Mouse (Mus musculus) neural tube, embryonic 11.5 days (tissue): ENCODE data around the gene Srcin1. TPM values are rescaled to one million over a fixed set of nuclear protein-coding genes. Genes with fewer than 3 reads are reported as not detected.

ENCODE experiments used
- ATAC-seq: fragments of 200-750 bp; cut with Nextera tagmentation; 2 replicates; pipeline ENCODE4 v1.8.0; 2017; ENCODE audit warnings: moderate number of reproducible peaks, mild to moderate bottlenecking, moderate TSS enrichment, moderate library complexity; ENCODE audit not compliant: insufficient read depth, low FRiP score, low TSS enrichment
- DNase-seq: peaks from one replicate; pipeline ENCODE4 v3.0.0-alpha.2; 2015; ENCODE audit warnings: low spot score
- H3K27ac ChIP-seq: fragments of 300-500 bp; sonication (generic); 2 replicates; pipeline ENCODE4 v1.5.1; 2014; ENCODE audit warnings: low read depth, mild to moderate bottlenecking, low read length
- H3K27me3 ChIP-seq: fragments of 300-500 bp; sonication (generic); 2 replicates; pipeline ENCODE4 v1.6.1; 2014; ENCODE audit warnings: mild to moderate bottlenecking, low read length, mixed read lengths; ENCODE audit not compliant: control insufficient read depth, insufficient read depth
- H3K36me3 ChIP-seq: fragments of 300-500 bp; sonication (generic); 2 replicates; pipeline ENCODE4 v1.6.1; 2014; ENCODE audit warnings: mild to moderate bottlenecking, low read length, moderate library complexity, mixed read lengths; ENCODE audit not compliant: control insufficient read depth, insufficient read depth
- H3K4me1 ChIP-seq: fragments of 300-500 bp; sonication (generic); 2 replicates; pipeline ENCODE4 v1.6.1; 2014; ENCODE audit warnings: low read length, mixed read lengths; ENCODE audit not compliant: control insufficient read depth, insufficient read depth
- H3K4me2 ChIP-seq: fragments of 300-500 bp; sonication (generic); 2 replicates; pipeline ENCODE4 v1.6.1; 2014; ENCODE audit warnings: low read depth, mild to moderate bottlenecking, moderate library complexity
- H3K4me3 ChIP-seq: fragments of 300-500 bp; sonication (generic); 2 replicates; pipeline ENCODE4 v1.5.1; 2014; ENCODE audit warnings: low read depth, low read length
- H3K9ac ChIP-seq: fragments of 300-500 bp; sonication (generic); 2 replicates; pipeline ENCODE4 v1.6.1; 2014; ENCODE audit warnings: mild to moderate bottlenecking, low read length
- H3K9me3 ChIP-seq: fragments of 300-500 bp; sonication (generic); 2 replicates; pipeline ENCODE4 v1.6.1; 2016; ENCODE audit warnings: low read length; ENCODE audit not compliant: control insufficient read depth
- WGBS: fragments of 180-500 bp; shearing (Covaris S2); extraction: QIAGEN DNeasy Blood & Tissue Kit; methylation state at CpG from one replicate; pipeline ENCODE4 v1.1.7; 2014; 5-methylcytosine and 5-hydroxymethylcytosine counted together
- polyA plus RNA-seq: library from polyadenylated mRNA; unstranded; fragments of >200 nt; fragmentation: Nextera tagmentation; extraction: Ambion mirVana; gene quantifications from 2 replicates; pipeline ENCODE4 v1.2.1, GENCODE M21; 2014

The Srcin1 gene
- polyA plus RNA-seq, result 2.5 and 2.6 TPM in 2 replicates

DNA sequence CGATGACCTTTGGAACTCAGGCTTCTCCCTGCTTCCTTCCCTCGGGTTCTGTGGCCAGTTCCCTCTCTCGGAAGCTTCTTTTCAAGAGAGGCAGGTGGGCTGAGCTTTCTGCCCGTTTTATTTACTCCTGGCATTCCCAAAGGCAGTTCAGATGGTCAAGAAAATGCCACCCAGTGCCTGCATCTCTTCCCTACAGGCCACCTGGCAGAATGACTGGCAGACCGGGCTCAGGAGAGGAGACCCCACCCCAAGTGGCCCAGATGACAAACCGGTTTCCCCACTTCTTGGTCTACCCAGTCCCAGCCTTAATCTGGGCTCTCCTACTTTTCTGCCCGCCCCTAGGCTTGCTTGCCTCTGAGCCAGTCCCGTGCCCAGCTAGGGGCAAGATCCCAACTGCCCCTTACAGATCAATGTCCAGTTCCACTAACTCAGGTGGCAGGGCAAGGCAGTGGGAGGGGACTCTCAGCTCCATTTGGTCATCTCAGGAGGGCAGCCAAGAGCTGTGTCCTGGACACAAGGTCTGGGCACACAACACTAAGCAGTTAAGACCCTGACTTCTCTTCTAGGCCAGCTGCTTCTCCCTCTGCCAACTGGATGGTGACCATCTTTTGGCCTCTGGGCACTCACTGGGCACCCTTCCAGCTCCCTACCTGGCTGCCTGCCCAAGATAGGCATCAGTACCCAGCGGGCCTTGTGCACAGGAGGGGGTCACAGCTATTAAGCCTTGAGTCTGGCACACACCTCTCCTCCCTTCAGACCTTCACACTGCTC is at the start of gene Srcin1:
TSS of gene Srcin1 (minus strand) at position 51 of the 771 bp plus-strand sequence.
- peak within 1 kb of the TSS; percentile 92 for H3K4me2 ChIP-seq
- peak within 1 kb of the TSS; percentile 92 for H3K27ac ChIP-seq
- ATAC-seq (no peak), DNase-seq (no peak)
- H3K9me3 ChIP-seq, result no peaks in the 10 kb centered on the region
- H3K27me3 ChIP-seq, result peaks cover 33% of the 10 kb centered on the region
- peaks cover 24% of the 10 kb centered on the region for H3K4me1 ChIP-seq
- H3K9ac ChIP-seq, result peak within 1 kb of the TSS; percentile 93
- no peaks in the 10 kb centered on the region for H3K36me3 ChIP-seq
- H3K4me3 ChIP-seq, result peak within 1 kb of the TSS; percentile 79
- WGBS, result 33% methylated on average over 9 of the region's 9 CpGs

DNA sequence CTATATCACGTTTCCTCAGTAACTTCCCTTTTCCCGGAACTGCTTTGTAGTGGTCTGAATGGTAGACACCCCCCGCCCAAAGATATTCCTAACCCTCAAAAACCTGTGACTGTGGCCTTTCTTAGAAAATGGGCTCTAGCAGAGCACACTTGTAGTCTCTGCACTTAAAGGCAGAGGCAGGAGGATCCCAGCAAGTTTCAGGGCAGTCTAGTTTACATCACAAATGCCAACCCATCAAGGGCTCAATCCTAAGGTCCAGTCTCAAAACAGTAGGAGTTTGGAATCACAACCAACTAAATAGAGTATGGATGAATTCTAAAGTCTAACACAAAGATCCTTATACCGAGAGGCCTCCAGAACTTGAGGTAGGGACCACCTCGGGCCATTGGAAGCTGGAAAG is 49.6 kb upstream of the Srcin1 start:
- 73% methylated on average over 5 of the region's 5 CpGs for WGBS

GRCm38 (mm10) chr11:97623166-97623565 is 47.2 kb upstream of the Srcin1 start:
- DNase-seq (no peak), ATAC-seq (no peak)
- Histone ChIP-seq H3K9ac (no peak overlapping the region), H3K4me3 (no peak overlapping the region), H3K36me3 (no peaks in the 10 kb centered on the region), H3K4me2 (no peak overlapping the region), H3K27me3 (peaks cover 15% of the 10 kb centered on the region), H3K4me1 (peaks cover 18% of the 10 kb centered on the region), H3K9me3 (no peaks in the 10 kb centered on the region), H3K27ac (no peak overlapping the region)
- whole genome bisulfite sequencing, result 68% methylated on average over 9 of the region's 9 CpGs

More for the DNA sequence above, 49.6 kb upstream of the Srcin1 start:
- peaks cover 23% of the 10 kb centered on the region for H3K4me1 ChIP-seq
- no peak overlapping the region for H3K4me2 ChIP-seq
- H3K9me3 ChIP-seq, result no peaks in the 10 kb centered on the region
- no peak overlapping the region for H3K27ac ChIP-seq
- peaks cover 31% of the 10 kb centered on the region for H3K27me3 ChIP-seq
- no peak overlapping the region for H3K4me3 ChIP-seq
- no peak for ATAC-seq
- no peak for DNase-seq
- H3K9ac ChIP-seq, result no peak overlapping the region
- no peaks in the 10 kb centered on the region for H3K36me3 ChIP-seq

GRCm38 (mm10) chr11:97622440-97622839 is 46.5 kb upstream of the Srcin1 start:
- no peak overlapping the region for H3K27ac ChIP-seq
- H3K27me3 ChIP-seq, result peaks cover 7% of the 10 kb centered on the region
- H3K4me1 ChIP-seq, result peaks cover 11% of the 10 kb centered on the region
- no peak for ATAC-seq
- 2% methylated on average over 6 of the region's 6 CpGs for WGBS
- H3K4me3 ChIP-seq, result no peak overlapping the region
- peak; percentile 81 for DNase-seq
- no peaks in the 10 kb centered on the region for H3K9me3 ChIP-seq
- no peak overlapping the region for H3K4me2 ChIP-seq
- H3K36me3 ChIP-seq, result no peaks in the 10 kb centered on the region
- H3K9ac ChIP-seq, result no peak overlapping the region

DNA sequence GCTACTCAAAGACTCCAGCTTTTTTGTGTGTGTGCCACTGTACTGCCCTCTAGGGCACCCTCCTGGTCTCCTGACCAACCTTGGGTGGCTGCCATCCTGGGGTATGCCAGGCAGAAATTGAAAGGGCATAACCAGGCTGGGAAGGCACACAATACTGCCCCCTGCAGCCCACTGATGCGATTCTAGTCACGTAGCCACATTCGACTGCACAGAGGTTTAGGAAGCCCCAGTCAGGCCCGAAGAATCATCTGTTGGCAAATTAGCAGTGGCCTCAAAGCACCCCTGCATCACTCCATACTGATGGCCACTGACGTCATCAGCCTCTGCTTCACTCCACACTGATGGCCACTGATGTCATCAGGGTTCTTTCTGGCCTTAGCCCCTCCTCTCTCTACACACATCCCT is 43.4 kb upstream of the Srcin1 start:
- no peaks in the 10 kb centered on the region for H3K4me1 ChIP-seq
- no peaks in the 10 kb centered on the region for H3K9me3 ChIP-seq
- no peak overlapping the region for H3K9ac ChIP-seq
- ATAC-seq, result no peak
- no peaks in the 10 kb centered on the region for H3K27me3 ChIP-seq
- 57% methylated on average over 5 of the region's 5 CpGs for WGBS
- H3K4me2 ChIP-seq, result no peak overlapping the region
- H3K4me3 ChIP-seq, result no peak overlapping the region
- peak; percentile 44 for DNase-seq
- H3K27ac ChIP-seq, result no peak overlapping the region
- no peaks in the 10 kb centered on the region for H3K36me3 ChIP-seq

DNA sequence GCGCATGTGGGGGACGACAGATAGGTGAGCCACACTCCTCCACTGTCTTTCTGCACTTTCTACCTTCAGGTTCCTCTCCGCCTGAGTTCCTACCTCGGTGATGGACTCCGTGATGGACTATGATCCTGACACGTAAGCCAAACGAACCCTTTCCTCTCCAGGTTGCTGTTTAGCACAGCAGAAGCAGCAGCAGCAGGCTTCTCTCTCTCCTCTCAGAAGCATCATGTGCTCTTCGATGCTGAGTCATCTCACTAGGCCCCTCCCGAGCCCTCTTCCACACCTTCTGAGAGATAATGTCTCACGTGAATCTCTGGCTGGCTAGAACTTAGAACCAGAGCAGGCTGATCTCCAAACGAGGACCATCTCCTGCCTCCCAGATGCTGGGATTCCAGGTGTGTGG is 42.4 kb upstream of the Srcin1 start:
- 50% methylated on average over 11 of the region's 11 CpGs for WGBS
- Histone ChIP-seq H3K27me3 (no peaks in the 10 kb centered on the region), H3K36me3 (no peaks in the 10 kb centered on the region)

GRCm38 (mm10) chr11:97615276-97615675 is 39.3 kb upstream of the Srcin1 start:
- WGBS, result 78% methylated on average over 4 of the region's 4 CpGs
- Histone ChIP-seq H3K9me3 (no peaks in the 10 kb centered on the region), H3K27ac (no peak overlapping the region), H3K27me3 (no peaks in the 10 kb centered on the region), H3K4me1 (no peaks in the 10 kb centered on the region), H3K4me3 (no peak overlapping the region), H3K9ac (no peak overlapping the region), H3K4me2 (no peak overlapping the region), H3K36me3 (no peaks in the 10 kb centered on the region)
- no peak for ATAC-seq
- DNase-seq, result no peak

More for the DNA sequence above, 42.4 kb upstream of the Srcin1 start:
- Histone ChIP-seq H3K4me2 (no peak overlapping the region), H3K27ac (no peak overlapping the region), H3K4me3 (no peak overlapping the region), H3K9ac (no peak overlapping the region), H3K4me1 (no peaks in the 10 kb centered on the region), H3K9me3 (no peaks in the 10 kb centered on the region)
- no peak for ATAC-seq
- DNase-seq, result peak; percentile 1

DNA sequence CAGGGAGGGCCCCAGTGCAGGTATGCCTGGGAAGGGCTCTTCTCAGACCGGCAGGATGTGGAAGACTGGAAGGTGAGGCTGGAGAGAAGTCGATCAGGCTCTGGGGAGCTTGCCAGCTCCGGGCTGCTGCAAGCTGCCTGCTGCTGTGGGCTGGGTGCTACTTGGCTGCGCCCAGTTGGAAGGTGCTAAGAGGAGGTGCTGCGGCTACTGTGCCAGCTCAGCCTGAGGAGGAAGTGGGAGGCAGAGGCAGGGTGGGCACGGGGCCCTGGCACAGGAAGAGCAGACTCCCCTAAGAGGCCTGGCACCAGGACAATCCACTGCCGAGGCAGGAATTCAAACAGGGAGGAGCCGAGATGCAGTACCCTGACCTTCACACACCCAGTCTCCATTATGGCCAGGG is 35.1 kb upstream of the Srcin1 start:
- Histone ChIP-seq H3K4me3 (no peak overlapping the region), H3K9me3 (no peaks in the 10 kb centered on the region), H3K27me3 (no peaks in the 10 kb centered on the region), H3K4me2 (no peak overlapping the region), H3K4me1 (no peaks in the 10 kb centered on the region), H3K9ac (no peak overlapping the region), H3K27ac (no peak overlapping the region), H3K36me3 (no peaks in the 10 kb centered on the region)
- WGBS, result 81% methylated on average over 8 of the region's 8 CpGs
- ATAC-seq (no peak), DNase-seq (no peak)

GRCm38 (mm10) chr11:97609743-97610142 is 33.8 kb upstream of the Srcin1 start:
- H3K4me1 ChIP-seq, result no peaks in the 10 kb centered on the region
- DNase-seq (no peak), ATAC-seq (no peak)
- H3K9ac ChIP-seq, result no peak overlapping the region
- no peak overlapping the region for H3K4me2 ChIP-seq
- no peaks in the 10 kb centered on the region for H3K27me3 ChIP-seq
- 86% methylated on average over 13 of the region's 13 CpGs for WGBS
- H3K4me3 ChIP-seq, result no peak overlapping the region
- H3K9me3 ChIP-seq, result no peaks in the 10 kb centered on the region
- H3K27ac ChIP-seq, result no peak overlapping the region
- no peaks in the 10 kb centered on the region for H3K36me3 ChIP-seq
